Comparison of ENCODE assay signal across 8 mouse cellular contexts in genomic region chr9:74141864-74142263, GRCm38 (mm10). TPM values are rescaled to one million over a fixed set of nuclear protein-coding genes. Genes with fewer than 3 reads are reported as not detected.
DNase-seq lines count a peak whose midpoint lies in the region; ATAC-seq and TF ChIP-seq lines count a peak whose summit lies in the region.

No protein-coding gene starts in this region.

- 0 out of 2 replicates have a peak, but pooled peaks have one; percentile 43 for ATAC-seq in kidney, embryonic 15.5 days (replicated peaks; ENCODE audit: low FRiP score)
- ATAC-seq in limb, embryonic 14.5 days (ENCODE audit: low FRiP score, low read depth), result 0 out of 2 replicates have a peak, but pooled peaks have one; percentile 37
- peak; percentile 68; the same call in 1 of the 2 replicates for ATAC-seq in neural tube, embryonic 14.5 days (ENCODE audit: low read depth)

- H3K4me3 ChIP-seq in forebrain, embryonic 10.5 days, result no peak overlapping the region
- H3K4me3 ChIP-seq in kidney, embryonic 15.5 days (replicated peaks), result no peak overlapping the region
- H3K4me3 ChIP-seq in limb, embryonic 14.5 days (replicated peaks; ENCODE audit: low read length), result no peak overlapping the region
- no peak overlapping the region for H3K4me3 ChIP-seq in neural tube, embryonic 14.5 days (ENCODE audit: low read depth, low read length)

- H3K4me2 ChIP-seq in kidney, embryonic 15.5 days, result no peak overlapping the region
- H3K4me2 ChIP-seq in limb, embryonic 14.5 days (replicated peaks; ENCODE audit: low read depth, low read length, severe bottlenecking), result no peak overlapping the region
- no peak overlapping the region for H3K4me2 ChIP-seq in neural tube, embryonic 14.5 days (ENCODE audit: low read depth, low read length)

- no peaks in the 10 kb centered on the region for H3K4me1 ChIP-seq in forebrain, embryonic 10.5 days
- no peaks in the 10 kb centered on the region for H3K4me1 ChIP-seq in kidney, embryonic 15.5 days
- H3K4me1 ChIP-seq in limb, embryonic 14.5 days (ENCODE audit: control insufficient read depth, insufficient read depth, low read length), result no peaks in the 10 kb centered on the region
- H3K4me1 ChIP-seq in neural tube, embryonic 14.5 days (ENCODE audit: control insufficient read depth, insufficient read depth, low read length), result no peaks in the 10 kb centered on the region

- TF ChIP-seq POLR2A in brain, embryonic 14.5 days (IDR thresholded peaks at IDR 0.05; ENCODE audit: borderline replicate concordance, extremely low read depth, insufficient read depth, insufficient read length, poor library complexity, severe bottlenecking), result no peak
- no peak for TF ChIP-seq POLR2A in limb, embryonic 14.5 days (IDR thresholded peaks at IDR 0.05; ENCODE audit: borderline replicate concordance, extremely low read depth, insufficient read depth, insufficient read length)

- DNase-seq in ovary, postnatal 10 days (ENCODE audit: low spot score), result peak; percentile 21
- DNase-seq in ovary, adult 18-20 months (ENCODE audit: low spot score), result no peak
- DNase-seq in brain, embryonic 14.5 days (ENCODE audit: low read depth), result peak; percentile 88
- DNase-seq in forebrain, embryonic 10.5 days (ENCODE audit: extremely low spot score, low spot score), result peak; percentile 49
- peak; percentile 73 for DNase-seq in limb, embryonic 14.5 days (ENCODE audit: low spot score)
- peak; percentile 52 for DNase-seq in urinary bladder, postnatal 25 days (ENCODE audit: low spot score)

- no peaks in the 10 kb centered on the region for H3K36me3 ChIP-seq in forebrain, embryonic 10.5 days (replicated peaks)
- H3K36me3 ChIP-seq in kidney, embryonic 15.5 days, result no peaks in the 10 kb centered on the region
- H3K36me3 ChIP-seq in limb, embryonic 14.5 days (ENCODE audit: control insufficient read depth, insufficient read depth, low read length), result no peaks in the 10 kb centered on the region
- no peaks in the 10 kb centered on the region for H3K36me3 ChIP-seq in neural tube, embryonic 14.5 days (ENCODE audit: control insufficient read depth, insufficient read depth, low read length)

- 5% methylated on average over 3 of the region's 3 CpGs for WGBS in forebrain, embryonic 10.5 days
- 10% methylated on average over 3 of the region's 3 CpGs for WGBS in kidney, embryonic 15.5 days
- WGBS in limb, embryonic 14.5 days, result 4% methylated on average over 3 of the region's 3 CpGs
- WGBS in neural tube, embryonic 14.5 days, result 5% methylated on average over 3 of the region's 3 CpGs

- no peak overlapping the region for H3K27ac ChIP-seq in forebrain, embryonic 10.5 days
- H3K27ac ChIP-seq in kidney, embryonic 15.5 days, result no peak overlapping the region
- H3K27ac ChIP-seq in limb, embryonic 14.5 days (replicated peaks; ENCODE audit: low read depth, low read length), result no peak overlapping the region
- H3K27ac ChIP-seq in neural tube, embryonic 14.5 days (ENCODE audit: low read depth, low read length), result no peak overlapping the region

- peak; percentile 92 for TF ChIP-seq CTCF in brain, embryonic 14.5 days (IDR thresholded peaks at IDR 0.05; ENCODE audit: borderline replicate concordance, extremely low read depth, insufficient read depth, insufficient read length)

- H3K9ac ChIP-seq in kidney, embryonic 15.5 days, result no peak overlapping the region
- H3K9ac ChIP-seq in limb, embryonic 14.5 days (ENCODE audit: low read depth, low read length, severe bottlenecking), result no peak overlapping the region
- no peak overlapping the region for H3K9ac ChIP-seq in neural tube, embryonic 14.5 days (replicated peaks; ENCODE audit: low read depth, low read length)

- H3K27me3 ChIP-seq in forebrain, embryonic 10.5 days (ENCODE audit: poor library complexity, severe bottlenecking), result peaks cover 19% of the 10 kb centered on the region
- H3K27me3 ChIP-seq in kidney, embryonic 15.5 days, result 0 out of 2 replicates have a peak, but pooled peaks cover 4% of the 10 kb centered on the region
- no peaks in the 10 kb centered on the region for H3K27me3 ChIP-seq in limb, embryonic 14.5 days (ENCODE audit: control insufficient read depth, insufficient read depth, low read length)
- H3K27me3 ChIP-seq in neural tube, embryonic 14.5 days (ENCODE audit: control insufficient read depth, insufficient read depth, low read length), result peaks cover 4% of the 10 kb centered on the region; the same call in 1 of the 2 replicates

- no peaks in the 10 kb centered on the region for H3K9me3 ChIP-seq in forebrain, embryonic 10.5 days
- no peaks in the 10 kb centered on the region for H3K9me3 ChIP-seq in kidney, embryonic 15.5 days (replicated peaks)
- H3K9me3 ChIP-seq in limb, embryonic 14.5 days (ENCODE audit: control insufficient read depth, low read length), result no peaks in the 10 kb centered on the region
- H3K9me3 ChIP-seq in neural tube, embryonic 14.5 days (ENCODE audit: control insufficient read depth, low read length), result no peaks in the 10 kb centered on the region

RNA-seq across cellular contexts. Expression of gene Wdr72, which starts 31.7 kb away (rescaled TPM):
- polyA plus RNA-seq in brain, embryonic 14.5 days (2012; rRNA removed), result 0.25 and 0.37 TPM in 2 replicates
- polyA plus RNA-seq in forebrain, embryonic 10.5 days (2016; fragmentation: Nextera tagmentation; extraction: Ambion mirVana), result 0.07 and 0.28 TPM in 2 replicates
- polyA plus RNA-seq in kidney, embryonic 15.5 days (2015; fragmentation: Nextera tagmentation; extraction: Ambion mirVana), result 1.3 and 1.4 TPM in 2 replicates
- 0.13 and 0.14 TPM in 2 replicates for polyA plus RNA-seq in limb, embryonic 14.5 days (2012; rRNA removed)
- polyA plus RNA-seq in limb, embryonic 14.5 days (2014; fragmentation: Nextera tagmentation; extraction: Ambion mirVana), result 0.25 and 0.32 TPM in 2 replicates
- polyA plus RNA-seq in neural tube, embryonic 14.5 days (2014; fragmentation: Nextera tagmentation; extraction: Ambion mirVana), result 0.19 and 0.24 TPM in 2 replicates
